Mouse (Mus musculus) G1E (cell line): Measurements from ENCODE around the gene Tecpr2.

Experiments
- CTCF ChIP-seq: IDR thresholded peaks from 2 replicates; pipeline ENCODE4 v1.5.1; 2012; ENCODE audit warnings: low read depth, low read length, inconsistent platforms, mixed read lengths
- GATA1 ChIP-seq: IDR thresholded peaks from 2 replicates; pipeline ENCODE4 v1.6.1; 2012; ENCODE audit warnings: borderline replicate concordance, low read length, inconsistent platforms, mixed read lengths
- GATA2 ChIP-seq: IDR thresholded peaks from 2 replicates; pipeline ENCODE4 v1.6.1; 2012; ENCODE audit warnings: low read depth, low read length, inconsistent platforms, borderline replicate concordance
- TAL1 ChIP-seq: conservative IDR thresholded peaks from 2 replicates; pipeline ENCODE4 v1.6.1; 2012; ENCODE audit warnings: low read depth, low read length, inconsistent platforms, mixed read lengths

GRCm38 (mm10) chr12:110965500-110965899, 76.4 kb downstream of the Tecpr2 start:
- TF ChIP-seq GATA1: no peak
- no peak for TF ChIP-seq CTCF
- no peak for TF ChIP-seq TAL1
- TF ChIP-seq GATA2: no peak
